Mouse (Mus musculus): ENCODE measurements around the gene Wdcp. TPM values are rescaled to one million over a fixed set of nuclear protein-coding genes. Genes with fewer than 3 reads are reported as not detected.

The Wdcp gene
- polyA plus RNA-seq, 1 experiment from 2014 or later: 8.4 TPM

GRCm38 (mm10) chr12:4816680-4817360 lies 26.3 kb upstream of the Wdcp start:
- WGBS (ENCODE audit: insufficient replicate concordance): 9% methylated on average over 24 of the region's 24 CpGs
- no peaks in the 10 kb centered on the region for H3K27me3 ChIP-seq (ENCODE audit: insufficient read depth, low read length)
- H3K4me3 ChIP-seq (ENCODE audit: low read depth, low read length): peak overlapping the region; percentile 81
- peak overlapping the region; percentile 84 for H3K27ac ChIP-seq (ENCODE audit: low read depth)
- H3K4me1 ChIP-seq (ENCODE audit: insufficient read depth): peaks cover 14% of the 10 kb centered on the region
- peaks cover 15% of the 10 kb centered on the region for H3K36me3 ChIP-seq (replicated peaks; ENCODE audit: insufficient read depth, low read length)
- no peak for TF ChIP-seq CTCF (IDR thresholded peaks at IDR 0.05; ENCODE audit: low read depth)
- TF ChIP-seq EP300 (IDR thresholded peaks at IDR 0.05; ENCODE audit: low read depth): no peak
- peak overlapping the region; percentile 73 for H3K9ac ChIP-seq (replicated peaks)
- H3K4me2 ChIP-seq (ENCODE audit: low read depth, low read length): peak overlapping the region; percentile 89
- ATAC-seq (no peak), DNase-seq (no peak)
- no peaks in the 10 kb centered on the region for H3K9me3 ChIP-seq (ENCODE audit: low read length)

- DNase-seq: peak; percentile 99
- H3K27me3 ChIP-seq (ENCODE audit: insufficient read depth, low read length): no peaks in the 10 kb centered on the region
- under 1% methylated on average over 48 of the region's 49 CpGs for WGBS (ENCODE audit: insufficient replicate concordance)
- ATAC-seq: peak; percentile 99
- H3K4me3 ChIP-seq (ENCODE audit: low read depth, low read length): peak within 1 kb of the TSS; percentile 81
- H3K9ac ChIP-seq (replicated peaks): peak within 1 kb of the TSS; percentile 83
- H3K36me3 ChIP-seq (replicated peaks; ENCODE audit: insufficient read depth, low read length): peaks cover 18% of the 10 kb centered on the region
- H3K9me3 ChIP-seq (ENCODE audit: low read length): no peaks in the 10 kb centered on the region
- H3K4me1 ChIP-seq (ENCODE audit: insufficient read depth): peaks cover 14% of the 10 kb centered on the region
- H3K27ac ChIP-seq (ENCODE audit: low read depth): peak within 1 kb of the TSS; percentile 84
- peak within 1 kb of the TSS; percentile 89 for H3K4me2 ChIP-seq (ENCODE audit: low read depth, low read length)
- TF ChIP-seq EP300 (IDR thresholded peaks at IDR 0.05; ENCODE audit: low read depth) (peak; percentile 21; the same call in 1 of the 2 replicates), CTCF (IDR thresholded peaks at IDR 0.05; ENCODE audit: low read depth) (no peak)
Measured at GRCm38 (mm10) chr12:4817361-4818101, 25.6 kb upstream of the Wdcp start, which contains the start of gene Sf3b6. TSS of gene Sf3b6 (plus strand) at chr12:4817544.

GRCm38 (mm10) chr12:4827256-4827655 lies 15.8 kb upstream of the Wdcp start:
- Histone ChIP-seq H3K9ac (replicated peaks) (no peak overlapping the region), H3K27me3 (ENCODE audit: insufficient read depth, low read length) (no peaks in the 10 kb centered on the region), H3K4me3 (ENCODE audit: low read depth, low read length) (no peak overlapping the region), H3K9me3 (ENCODE audit: low read length) (no peaks in the 10 kb centered on the region), H3K4me1 (ENCODE audit: insufficient read depth) (no peaks in the 10 kb centered on the region), H3K36me3 (replicated peaks; ENCODE audit: insufficient read depth, low read length) (peaks cover 29% of the 10 kb centered on the region), H3K4me2 (ENCODE audit: low read depth, low read length) (no peak overlapping the region), H3K27ac (ENCODE audit: low read depth) (no peak overlapping the region)
- 85% methylated on average over 3 of the region's 3 CpGs for WGBS (ENCODE audit: insufficient replicate concordance)
- TF ChIP-seq CTCF (IDR thresholded peaks at IDR 0.05; ENCODE audit: low read depth) (no peak), EP300 (IDR thresholded peaks at IDR 0.05; ENCODE audit: low read depth) (no peak)
- no peak for ATAC-seq
- no peak for DNase-seq

GRCm38 (mm10) chr12:4836959-4837358 lies 6.1 kb upstream of the Wdcp start:
- no peak overlapping the region for H3K9ac ChIP-seq (replicated peaks)
- ATAC-seq (peak; percentile 59), DNase-seq (no peak)
- H3K4me1 ChIP-seq (ENCODE audit: insufficient read depth): peaks cover 10% of the 10 kb centered on the region; the same call in 1 of the 2 replicates
- no peaks in the 10 kb centered on the region; the same call in 1 of the 2 replicates for H3K36me3 ChIP-seq (replicated peaks; ENCODE audit: insufficient read depth, low read length)
- H3K9me3 ChIP-seq (ENCODE audit: low read length): no peaks in the 10 kb centered on the region
- 48% methylated on average over 4 of the region's 4 CpGs for WGBS (ENCODE audit: insufficient replicate concordance)
- no peak overlapping the region for H3K4me3 ChIP-seq (ENCODE audit: low read depth, low read length)
- no peak for TF ChIP-seq CTCF (IDR thresholded peaks at IDR 0.05; ENCODE audit: low read depth)
- TF ChIP-seq EP300 (IDR thresholded peaks at IDR 0.05; ENCODE audit: low read depth): no peak
- 0 out of 2 replicates have a peak overlapping the region, but pooled peaks have one; percentile 25 for H3K27ac ChIP-seq (ENCODE audit: low read depth)
- 0 out of 2 replicates have a peak, but pooled peaks cover 3% of the 10 kb centered on the region for H3K27me3 ChIP-seq (ENCODE audit: insufficient read depth, low read length)
- no peak overlapping the region for H3K4me2 ChIP-seq (ENCODE audit: low read depth, low read length)

- peak overlapping the region; percentile 100 for H3K4me2 ChIP-seq (ENCODE audit: low read depth, low read length)
Measured at GRCm38 (mm10) chr12:4840010-4840409, 3.1 kb upstream of the Wdcp start.

GRCm38 (mm10) chr12:4840741-4841140 lies 2.4 kb upstream of the Wdcp start:
- DNase-seq: no peak
- 2% methylated on average over 11 of the region's 11 CpGs for WGBS (ENCODE audit: insufficient replicate concordance)

More at GRCm38 (mm10) chr12:4840010-4840409, 3.1 kb upstream of the Wdcp start:
- Histone ChIP-seq H3K4me3 (ENCODE audit: low read depth, low read length) (no peak overlapping the region), H3K27me3 (ENCODE audit: insufficient read depth, low read length) (0 out of 2 replicates have a peak, but pooled peaks cover 3% of the 10 kb centered on the region), H3K9me3 (ENCODE audit: low read length) (no peaks in the 10 kb centered on the region), H3K9ac (replicated peaks) (no peak overlapping the region), H3K36me3 (replicated peaks; ENCODE audit: insufficient read depth, low read length) (no peaks in the 10 kb centered on the region), H3K27ac (ENCODE audit: low read depth) (no peak overlapping the region), H3K4me1 (ENCODE audit: insufficient read depth) (peaks cover 21% of the 10 kb centered on the region)
- DNase-seq: no peak
- 31% methylated on average over 6 of the region's 6 CpGs for WGBS (ENCODE audit: insufficient replicate concordance)
- ATAC-seq: no peak
- TF ChIP-seq CTCF (IDR thresholded peaks at IDR 0.05; ENCODE audit: low read depth) (no peak), EP300 (IDR thresholded peaks at IDR 0.05; ENCODE audit: low read depth) (no peak)

More at GRCm38 (mm10) chr12:4840741-4841140, 2.4 kb upstream of the Wdcp start:
- no peak for ATAC-seq
- Histone ChIP-seq H3K9ac (replicated peaks) (peak overlapping the region; percentile 75), H3K27ac (ENCODE audit: low read depth) (no peak overlapping the region), H3K4me3 (ENCODE audit: low read depth, low read length) (peak overlapping the region; percentile 73), H3K4me2 (ENCODE audit: low read depth, low read length) (peak overlapping the region; percentile 100), H3K4me1 (ENCODE audit: insufficient read depth) (peaks cover 21% of the 10 kb centered on the region), H3K27me3 (ENCODE audit: insufficient read depth, low read length) (0 out of 2 replicates have a peak, but pooled peaks cover 3% of the 10 kb centered on the region), H3K9me3 (ENCODE audit: low read length) (no peaks in the 10 kb centered on the region), H3K36me3 (replicated peaks; ENCODE audit: insufficient read depth, low read length) (no peaks in the 10 kb centered on the region)
- no peak for TF ChIP-seq EP300 (IDR thresholded peaks at IDR 0.05; ENCODE audit: low read depth)
- no peak for TF ChIP-seq CTCF (IDR thresholded peaks at IDR 0.05; ENCODE audit: low read depth)
